Mouse (Mus musculus): ENCODE results near the gene Arhgap32. TPM values are rescaled to one million over a fixed set of nuclear protein-coding genes. Genes with fewer than 3 reads are reported as not detected.

Arhgap32 gene
- polyA plus RNA-seq, 1 experiment from 2014 or later, result 0.25 TPM

DNA sequence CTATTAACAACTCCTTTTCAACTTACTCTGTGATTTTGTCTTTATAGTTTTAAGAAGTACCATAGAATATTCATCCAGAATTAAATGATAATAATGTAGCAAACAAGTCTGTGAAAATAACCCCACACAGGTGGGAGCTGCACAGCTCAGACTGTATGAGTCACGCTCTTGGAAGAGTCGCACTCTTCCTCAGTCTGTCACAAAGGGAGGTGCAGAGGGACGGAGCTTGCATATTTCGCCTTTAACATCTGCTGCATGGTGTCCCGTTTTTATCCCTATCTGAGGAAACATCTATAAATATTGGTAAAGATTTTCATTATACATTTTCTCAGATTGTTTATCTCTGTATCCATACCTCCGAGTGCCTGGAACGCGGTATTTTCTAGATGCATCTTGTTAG lies 91.2 kb downstream of the Arhgap32 start:
- H3K4me3 ChIP-seq (ENCODE audit: low read depth, low read length), result no peak overlapping the region
- H3K27me3 ChIP-seq (ENCODE audit: insufficient read depth, low read length), result no peaks in the 10 kb centered on the region
- WGBS (ENCODE audit: insufficient replicate concordance), result 83% methylated on average over 8 of the region's 8 CpGs
- TF ChIP-seq EP300 (IDR thresholded peaks at IDR 0.05; ENCODE audit: low read depth) (no peak), CTCF (IDR thresholded peaks at IDR 0.05; ENCODE audit: low read depth) (no peak)
- no peaks in the 10 kb centered on the region for H3K4me1 ChIP-seq (ENCODE audit: insufficient read depth)
- DNase-seq, result no peak
- H3K27ac ChIP-seq (ENCODE audit: low read depth), result no peak overlapping the region
- H3K36me3 ChIP-seq (replicated peaks; ENCODE audit: insufficient read depth, low read length), result no peaks in the 10 kb centered on the region
- no peaks in the 10 kb centered on the region for H3K9me3 ChIP-seq (ENCODE audit: low read length)
- H3K4me2 ChIP-seq (ENCODE audit: low read depth, low read length), result no peak overlapping the region
- no peak overlapping the region for H3K9ac ChIP-seq (replicated peaks)
- ATAC-seq, result no peak

DNA sequence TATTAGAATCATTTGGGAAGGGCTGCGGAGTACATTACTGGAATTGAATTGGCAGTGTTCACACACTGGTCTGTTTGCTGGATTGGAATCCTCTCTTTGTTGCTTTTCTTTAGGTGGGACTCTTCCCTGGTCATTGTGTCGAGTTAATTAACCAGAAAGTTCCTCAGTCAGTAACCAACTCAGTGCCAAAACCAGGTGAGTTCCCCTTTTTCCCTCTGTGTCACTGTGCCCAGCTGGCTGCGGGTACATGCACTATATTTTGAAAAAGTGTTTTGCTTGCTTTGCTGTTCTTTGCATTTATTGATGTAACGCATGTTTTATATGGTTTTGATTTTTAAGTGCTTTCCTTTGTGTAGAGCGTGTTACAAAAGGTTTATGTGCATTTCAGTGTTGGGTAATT lies 92.1 kb downstream of the Arhgap32 start:
- Histone ChIP-seq H3K9me3 (ENCODE audit: low read length) (no peaks in the 10 kb centered on the region), H3K4me2 (ENCODE audit: low read depth, low read length) (no peak overlapping the region), H3K27ac (ENCODE audit: low read depth) (no peak overlapping the region), H3K9ac (replicated peaks) (no peak overlapping the region), H3K27me3 (ENCODE audit: insufficient read depth, low read length) (no peaks in the 10 kb centered on the region), H3K36me3 (replicated peaks; ENCODE audit: insufficient read depth, low read length) (no peaks in the 10 kb centered on the region), H3K4me1 (ENCODE audit: insufficient read depth) (no peaks in the 10 kb centered on the region), H3K4me3 (ENCODE audit: low read depth, low read length) (no peak overlapping the region)
- WGBS (ENCODE audit: insufficient replicate concordance), result 64% methylated on average over 5 of the region's 5 CpGs
- DNase-seq (no peak), ATAC-seq (no peak)
- TF ChIP-seq CTCF (IDR thresholded peaks at IDR 0.05; ENCODE audit: low read depth) (no peak), EP300 (IDR thresholded peaks at IDR 0.05; ENCODE audit: low read depth) (no peak)

DNA sequence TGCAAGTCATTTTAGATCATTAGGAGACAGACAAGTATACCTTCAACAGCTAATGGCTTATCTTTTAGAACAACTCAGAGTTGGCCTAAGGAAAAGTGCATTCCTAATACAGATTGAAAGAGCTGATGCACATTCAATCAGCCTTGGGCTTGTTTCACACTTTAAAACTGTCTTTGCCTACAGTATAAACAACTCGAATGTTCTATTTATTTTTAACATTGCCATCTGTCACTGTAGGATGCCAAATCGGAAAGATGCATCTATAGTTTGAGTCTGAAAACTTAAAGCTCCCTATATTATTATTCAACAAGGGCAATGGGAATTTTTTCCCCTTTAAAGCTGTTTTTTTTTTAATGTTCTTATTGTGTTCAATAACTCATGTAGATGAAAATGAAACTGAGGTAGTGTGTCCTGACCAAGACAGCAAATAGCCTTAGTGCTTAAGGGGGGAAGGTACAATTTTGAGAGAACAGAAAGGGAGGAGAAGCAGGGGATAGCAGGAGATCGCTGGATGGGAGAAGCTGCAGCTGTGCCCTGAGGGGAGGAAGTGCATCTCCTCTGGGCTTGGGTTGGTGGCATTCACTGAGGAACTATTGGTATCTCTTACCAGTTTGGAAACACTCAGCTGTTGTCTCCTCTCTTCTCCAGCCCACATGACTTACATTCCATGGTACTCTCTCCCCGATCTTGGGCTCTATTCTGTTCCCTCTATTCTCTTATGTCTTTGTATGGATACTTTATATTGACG lies 101.1 kb downstream of the Arhgap32 start:
- 74% methylated on average over 5 of the region's 5 CpGs for WGBS (ENCODE audit: insufficient replicate concordance)
- Histone ChIP-seq H3K9me3 (ENCODE audit: low read length) (no peaks in the 10 kb centered on the region), H3K27ac (ENCODE audit: low read depth) (no peak overlapping the region), H3K4me3 (ENCODE audit: low read depth, low read length) (no peak overlapping the region), H3K4me1 (ENCODE audit: insufficient read depth) (no peaks in the 10 kb centered on the region), H3K36me3 (replicated peaks; ENCODE audit: insufficient read depth, low read length) (no peaks in the 10 kb centered on the region), H3K9ac (replicated peaks) (no peak overlapping the region), H3K27me3 (ENCODE audit: insufficient read depth, low read length) (no peaks in the 10 kb centered on the region), H3K4me2 (ENCODE audit: low read depth, low read length) (no peak overlapping the region)
- DNase-seq (no peak), ATAC-seq (no peak)
- TF ChIP-seq CTCF (IDR thresholded peaks at IDR 0.05; ENCODE audit: low read depth), result no peak

DNA sequence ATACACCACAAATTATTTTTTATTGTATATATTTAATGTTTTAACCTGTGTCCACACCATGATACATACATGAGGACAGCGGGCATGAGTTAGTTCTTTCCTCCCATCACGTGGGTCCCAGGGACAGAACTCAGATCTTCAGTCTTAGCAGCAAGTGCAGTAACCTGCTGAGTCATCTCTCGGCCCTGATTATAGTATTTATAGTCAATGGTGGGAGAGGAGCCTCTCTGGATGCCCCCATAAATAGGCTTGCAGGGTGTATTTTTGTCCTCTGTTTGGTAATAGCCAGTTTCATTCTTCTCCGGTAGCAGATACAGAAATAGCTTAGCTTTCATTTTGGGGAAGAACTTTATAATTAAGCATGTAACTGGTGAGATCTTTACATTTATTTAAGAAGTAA lies 103.5 kb downstream of the Arhgap32 start:
- H3K9ac ChIP-seq (replicated peaks), result no peak overlapping the region
- no peak for DNase-seq

DNA sequence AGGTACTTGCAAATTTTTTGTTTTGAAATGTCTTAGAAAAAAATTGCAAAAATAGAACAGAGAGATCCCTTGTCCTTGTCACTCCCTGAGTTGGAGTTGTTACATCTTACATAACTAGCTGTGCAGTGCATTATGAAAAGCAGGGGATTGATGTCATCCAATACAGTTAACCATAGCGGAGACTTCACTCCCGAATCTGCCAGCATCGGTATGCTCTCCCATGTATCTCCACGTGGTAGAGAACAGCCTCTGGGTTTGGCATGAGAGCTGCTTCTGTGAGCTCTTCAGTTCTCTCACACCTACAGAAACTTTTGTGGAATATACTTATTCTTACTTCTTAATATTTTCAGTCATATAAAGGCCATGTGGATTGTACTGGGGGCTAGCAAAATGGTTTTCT lies 106.2 kb downstream of the Arhgap32 start:
- WGBS (ENCODE audit: insufficient replicate concordance), result 70% methylated on average over 4 of the region's 4 CpGs
- no peak overlapping the region for H3K4me2 ChIP-seq (ENCODE audit: low read depth, low read length)
- H3K36me3 ChIP-seq (replicated peaks; ENCODE audit: insufficient read depth, low read length), result no peaks in the 10 kb centered on the region
- H3K27ac ChIP-seq (ENCODE audit: low read depth), result no peak overlapping the region
- no peak for TF ChIP-seq EP300 (IDR thresholded peaks at IDR 0.05; ENCODE audit: low read depth)
- no peak for TF ChIP-seq CTCF (IDR thresholded peaks at IDR 0.05; ENCODE audit: low read depth)
- H3K9me3 ChIP-seq (ENCODE audit: low read length), result no peaks in the 10 kb centered on the region
- no peak for DNase-seq
- no peaks in the 10 kb centered on the region for H3K27me3 ChIP-seq (ENCODE audit: insufficient read depth, low read length)
- peaks cover 7% of the 10 kb centered on the region; the same call in 1 of the 2 replicates for H3K4me1 ChIP-seq (ENCODE audit: insufficient read depth)
- no peak overlapping the region for H3K4me3 ChIP-seq (ENCODE audit: low read depth, low read length)
- no peak for ATAC-seq
- no peak overlapping the region for H3K9ac ChIP-seq (replicated peaks)

More for the DNA sequence above, 103.5 kb downstream of the Arhgap32 start:
- 57% methylated on average over 4 of the region's 4 CpGs for WGBS (ENCODE audit: insufficient replicate concordance)
- H3K9me3 ChIP-seq (ENCODE audit: low read length), result no peaks in the 10 kb centered on the region
- no peak overlapping the region for H3K4me3 ChIP-seq (ENCODE audit: low read depth, low read length)
- peaks cover 7% of the 10 kb centered on the region; the same call in 1 of the 2 replicates for H3K4me1 ChIP-seq (ENCODE audit: insufficient read depth)
- H3K4me2 ChIP-seq (ENCODE audit: low read depth, low read length), result no peak overlapping the region
- no peak for TF ChIP-seq CTCF (IDR thresholded peaks at IDR 0.05; ENCODE audit: low read depth)
- no peak for TF ChIP-seq EP300 (IDR thresholded peaks at IDR 0.05; ENCODE audit: low read depth)
- no peak overlapping the region for H3K27ac ChIP-seq (ENCODE audit: low read depth)
- ATAC-seq, result no peak
- no peaks in the 10 kb centered on the region for H3K36me3 ChIP-seq (replicated peaks; ENCODE audit: insufficient read depth, low read length)
- no peaks in the 10 kb centered on the region for H3K27me3 ChIP-seq (ENCODE audit: insufficient read depth, low read length)

DNA sequence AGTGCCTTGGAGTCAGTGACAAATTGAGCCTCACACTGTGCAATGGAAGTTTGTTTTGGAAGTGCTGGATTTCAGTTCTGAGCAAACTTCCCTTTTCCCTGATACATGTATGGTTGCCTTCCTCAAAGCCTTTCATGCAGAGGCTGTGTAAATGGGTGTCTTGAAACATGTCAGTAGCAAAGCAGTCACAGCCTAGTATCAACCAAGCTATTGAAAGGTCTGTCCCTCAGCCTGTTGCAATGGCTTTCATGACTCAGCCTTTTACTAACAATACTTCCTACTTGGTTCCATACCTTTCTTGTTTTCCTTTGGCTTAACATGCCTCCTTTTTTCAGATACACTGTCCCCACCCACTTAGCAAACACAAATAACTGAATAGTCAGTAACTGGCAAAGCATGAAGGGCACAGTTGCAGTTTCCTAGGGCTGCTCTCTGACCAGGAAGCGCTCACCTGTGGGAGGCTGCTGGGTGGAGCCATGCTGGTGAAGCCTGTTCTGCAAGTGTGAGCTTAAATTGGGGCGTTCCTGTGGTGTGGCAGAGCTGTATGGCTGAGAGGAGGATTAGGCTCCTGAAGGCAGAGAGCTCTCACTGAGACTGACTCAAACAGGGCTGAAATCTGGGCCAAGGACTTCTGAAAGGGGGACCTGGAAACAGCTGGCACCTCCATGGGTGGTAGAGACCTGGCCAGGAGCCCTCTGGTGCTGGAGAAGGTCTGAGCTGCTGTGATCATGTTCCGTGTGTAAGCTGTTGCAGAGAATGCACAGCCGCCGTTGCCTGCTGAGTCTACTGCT lies 108.0 kb downstream of the Arhgap32 start:
- WGBS (ENCODE audit: insufficient replicate concordance), result 64% methylated on average over 5 of the region's 5 CpGs
- no peak overlapping the region for H3K4me3 ChIP-seq (ENCODE audit: low read depth, low read length)
- DNase-seq, result no peak
- ATAC-seq, result peak; percentile 35; the same call in 1 of the 2 replicates
- no peak overlapping the region; the same call in 1 of the 2 replicates for H3K27ac ChIP-seq (ENCODE audit: low read depth)
- no peaks in the 10 kb centered on the region for H3K27me3 ChIP-seq (ENCODE audit: insufficient read depth, low read length)
- no peaks in the 10 kb centered on the region for H3K9me3 ChIP-seq (ENCODE audit: low read length)
- H3K4me1 ChIP-seq (ENCODE audit: insufficient read depth), result peaks cover 7% of the 10 kb centered on the region; the same call in 1 of the 2 replicates
- H3K36me3 ChIP-seq (replicated peaks; ENCODE audit: insufficient read depth, low read length), result no peaks in the 10 kb centered on the region
- no peak overlapping the region for H3K9ac ChIP-seq (replicated peaks)
- no peak overlapping the region for H3K4me2 ChIP-seq (ENCODE audit: low read depth, low read length)
- TF ChIP-seq CTCF (IDR thresholded peaks at IDR 0.05; ENCODE audit: low read depth), result no peak
- no peak for TF ChIP-seq EP300 (IDR thresholded peaks at IDR 0.05; ENCODE audit: low read depth)
